Comparison of ENCODE assay signal across 8 mouse cellular contexts in the genomic region with DNA sequence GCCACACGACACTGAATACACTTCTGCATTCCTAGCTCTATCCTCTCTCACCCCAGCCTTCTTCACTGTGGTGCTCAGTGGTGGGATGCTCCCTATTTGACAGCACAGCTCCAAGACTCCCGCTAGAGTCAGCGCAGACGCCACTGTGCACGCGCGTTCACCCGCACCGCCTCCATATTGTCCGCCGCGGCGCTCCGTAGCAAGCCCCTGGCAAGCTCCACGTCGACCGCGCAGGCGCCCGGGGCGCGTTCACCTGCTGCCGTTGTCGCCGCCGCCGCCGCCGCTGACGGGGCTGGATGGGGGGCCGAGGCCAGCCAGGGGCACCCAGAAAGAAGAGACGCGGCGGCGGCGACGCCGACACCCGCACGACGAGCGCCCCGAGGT. TPM values are rescaled to one million over a fixed set of nuclear protein-coding genes. Genes with fewer than 3 reads are reported as not detected.
DNase-seq lines count a peak whose midpoint lies in the region; ATAC-seq lines count a peak whose summit lies in the region.

A gene (plus strand): TSS at position 248 of the 384 bp plus-strand sequence.

- intact Hi-C loops in gastrocnemius, postnatal 14 days (cut with DNase I; ENCODE audit: low total_unique reads), result no loop called here

- H3K9me3 ChIP-seq in megakaryocyte, embryonic 14.5 days, result peaks cover 2% of the 10 kb centered on the region; the same call in 1 of the 2 replicates

- peak; percentile 79 for ATAC-seq in inflammation-experienced regulatory T-cells, adult 6 months

- H3K27me3 ChIP-seq in megakaryocyte, embryonic 14.5 days (replicated peaks), result no peaks in the 10 kb centered on the region

- peaks cover 50% of the 10 kb centered on the region for H3K4me1 ChIP-seq in megakaryocyte, embryonic 14.5 days

- peaks cover 7% of the 10 kb centered on the region for H3K36me3 ChIP-seq in megakaryocyte, embryonic 14.5 days (replicated peaks; ENCODE audit: low read length)

- DNase-seq in adrenal gland, adult 18-20 months (ENCODE audit: low spot score in 2 of 2), result peak; percentile 95 to 96
- peak; percentile 90 for DNase-seq in embryo, embryonic 10.5 days (ENCODE audit: low spot score)
- peak; percentile 90 for DNase-seq in gastrocnemius, postnatal 14 days
- peak; percentile 74 to 90 for DNase-seq in left cerebral cortex, adult 9 months (ENCODE audit: low spot score in 2 of 2)
- peak; percentile 96 for DNase-seq in right cerebral cortex, postnatal 10 days (ENCODE audit: low spot score in 2 of 2)
- DNase-seq in urinary bladder, postnatal 14 days (ENCODE audit: low spot score), result peak; percentile 89

- peak within 1 kb of the TSS; percentile 99 for H3K4me3 ChIP-seq in megakaryocyte, embryonic 14.5 days (replicated peaks)

RNA-seq across cellular contexts. Expression of the gene that starts here (rescaled TPM):
- total RNA-seq in adrenal gland, adult 18-20 months (2021), result 100 to 1,000 TPM; 102 to 126 TPM
- total RNA-seq in gastrocnemius, postnatal 14 days (2021), result 100 to 1,000 TPM; 157 TPM
- 10 to 100 TPM; 19.4 to 33.8 (median 29.9) TPM for polyA plus RNA-seq in inflammation-experienced regulatory T-cells, adult 6 months (2017; shearing (Covaris generic))
- polyA plus RNA-seq in megakaryocyte, embryonic 14.5 days (2012; ENCODE audit: insufficient read depth, low replicate concordance), result 1.2 and 11.7 TPM in 2 replicates

Comparison
In these comparisons a context has a peak if more than half of its experiments do, and no peak if none do; other contexts are left out.
1. Peak in every context shown above with its lines: DNase-seq, ATAC-seq and H3K4me3 ChIP-seq.